Mouse (Mus musculus) liver, postnatal 0 days (tissue): Measurements from ENCODE around the gene Gcnt3.

Experiments used
- CTCF ChIP-seq: sonication (generic); IDR thresholded peaks from 2 replicates; pipeline ENCODE4 v1.5.1; 2016; ENCODE audit warnings: antibody characterized with exemption, low read depth
- EP300 ChIP-seq: IDR thresholded peaks from 2 replicates; pipeline ENCODE4 v1.6.1; 2016; ENCODE audit warnings: antibody characterized with exemption, low read depth, mild to moderate bottlenecking

GRCm38 (mm10) chr9:70015632-70016031 is 22.3 kb downstream of the Gcnt3 start:
- TF ChIP-seq CTCF (no peak), EP300 (no peak)
